Mouse (Mus musculus) mouse embryonic stem cell (cell line): ENCODE results near the gene Gm28038.

Experiments used
- in situ Hi-C, 2 experiments: fragments of 300-500 bp; cut with MboI; formaldehyde crosslinking; loops; 1 replicate in 1 of 2; 3 replicates in 1 of 2; pipeline ENCODE4 v1.14.3; 2019 to 2020; ENCODE audit warnings: low sequenced_read_pairs in 2 of 2, low pct_unique_long_range_greater_than_20kb in 1 of 2, mixed read lengths in 1 of 2; ENCODE audit not compliant: unreplicated experiment in 1 of 2

Gene Gm28038

GRCm38 (mm10) chr2:30327276-30327675 is 46.4 kb downstream of the Gm28038 start:
- in situ Hi-C loops: no loop called here

- in situ Hi-C loops: no loop called here
These were observed 47.9 kb downstream of the Gm28038 start for GRCm38 (mm10) chr2:30328791-30329190.

GRCm38 (mm10) chr2:30335324-30335723 is 54.5 kb downstream of the Gm28038 start:
- in situ Hi-C loops: no loop called here

- in situ Hi-C loops: no loop called here
These were observed 55.5 kb downstream of the Gm28038 start for GRCm38 (mm10) chr2:30336174-30336915.

GRCm38 (mm10) chr2:30337179-30337578 is 56.3 kb downstream of the Gm28038 start:
- in situ Hi-C loops: no loop called here

- in situ Hi-C loops: no loop called here
These were observed 61.2 kb downstream of the Gm28038 start for GRCm38 (mm10) chr2:30342061-30342460.

GRCm38 (mm10) chr2:30342544-30342943 is 61.7 kb downstream of the Gm28038 start:
- in situ Hi-C loops: no loop called here

- in situ Hi-C loops: no loop called here
These were observed 62.8 kb downstream of the Gm28038 start for GRCm38 (mm10) chr2:30343601-30344137.

GRCm38 (mm10) chr2:30345971-30346676 is 65.3 kb downstream of the Gm28038 start:
- in situ Hi-C loops: no loop called here

- in situ Hi-C loops: no loop called here
These were observed 68.4 kb downstream of the Gm28038 start for GRCm38 (mm10) chr2:30349196-30349595.
